Mouse (Mus musculus): ENCODE data around the gene Amigo3.

GRCm38 (mm10) chr9:108069529-108069928 lies 16.6 kb downstream of the Amigo3 start:
- TF ChIP-seq CTCF (IDR thresholded peaks at IDR 0.05; ENCODE audit: extremely low read depth, insufficient read length, insufficient replicate concordance, low read depth, low read length) (no peak), POLR2A (IDR thresholded peaks at IDR 0.05; ENCODE audit: low read depth, low read length) (no peak)

Measured in small intestine, adult 2 months (tissue).